Mouse (Mus musculus) embryonic stem cell, embryonic (primary cell): Measurements from ENCODE around the gene Acacb.

Experiments used
- CTCF ChIA-PET, 4 experiments: fragments of 300-600 bp in 2 of 4; fragments of 350-600 bp in 2 of 4; sonication (Branson Sonifier 250); formaldehyde crosslinking; loops; one replicate each; lab custom pipeline; 2022; ENCODE audit warnings: inconsistent platforms in 2 of 4; lab: Charles Lee
- POLR2A ChIA-PET, 4 experiments: fragments of 300-600 bp in 2 of 4; fragments of 350-600 bp in 2 of 4; sonication (Branson Sonifier 250); formaldehyde crosslinking; loops; one replicate each; lab custom pipeline; 2022; ENCODE audit warnings: antibody characterized with exemption in 4 of 4, inconsistent platforms in 1 of 4; lab: Charles Lee

Gene Acacb

GRCm38 (mm10) chr5:114146028-114146888 lies at the start of gene Acacb:
Gene Acacb, plus strand, starts transcription at chr5:114146535.
- POLR2A ChIA-PET = interaction anchor here in 3 of 4 experiments (0.6 to 12.8 kb wide), 14 partner anchors 8 to 273 kb away, joined by 3 to 242 read pairs (median 4); partner anchors contain the start of genes Ung (in 2 of the 3) and Alkbh2 (in 1 of the 3)
- CTCF ChIA-PET = interaction anchor here (0.6 to 2.8 kb wide), 6 partner anchors 15 to 162 kb away, joined by 3 to 11 read pairs (median 4); partner anchors contain the start of gene Alkbh2 (in 1 of the 4)

DNA sequence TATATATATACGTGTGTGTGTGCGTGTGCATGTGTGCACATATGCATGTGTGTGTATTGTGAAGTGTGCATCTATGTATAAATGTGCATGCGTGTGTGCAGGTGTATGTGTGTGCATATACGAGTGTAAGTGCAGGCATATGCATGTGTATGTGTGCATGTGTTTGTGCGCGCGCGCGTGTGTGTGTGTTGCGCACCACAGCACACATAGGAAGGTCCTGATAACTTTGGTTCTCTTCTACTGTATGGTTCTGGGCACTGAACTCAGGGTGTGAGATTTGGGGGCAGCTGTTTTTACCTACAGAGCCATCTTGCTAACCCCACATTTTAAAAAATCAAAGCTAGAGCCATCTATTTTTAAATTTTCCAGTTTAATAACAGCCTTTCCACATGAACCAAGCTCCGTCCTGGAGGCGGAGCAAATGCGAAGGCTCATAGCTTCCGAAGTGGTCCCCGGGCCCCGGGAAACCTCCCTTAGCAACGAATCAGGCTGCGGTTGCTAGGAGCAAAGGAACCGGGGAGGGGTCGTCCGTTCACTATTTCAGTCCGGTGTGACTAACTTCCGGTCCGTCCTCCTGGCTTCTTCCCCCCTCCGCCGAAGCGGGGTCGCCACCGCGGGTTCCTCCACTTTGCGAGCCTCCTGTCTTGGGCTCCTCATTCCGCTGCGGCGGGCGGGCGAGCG lies 46.5 kb upstream of the Acacb start:
- POLR2A ChIA-PET = interaction anchor here in 3 of 4 experiments (0.5 to 1.6 kb wide), 17 partner anchors 8 to 869 kb away, joined by 3 to 7 read pairs (median 3); partner anchors contain the start of genes Svop (in 3 of the 3), Alkbh2 (in 2 of the 3) and Ung (in 1 of the 3)
- CTCF ChIA-PET = interaction anchor here (0.7 to 1.0 kb wide), 5 partner anchors 8 to 553 kb away, joined by 3 read pairs; partner anchors contain the start of gene Svop (in 1 of the 4)

DNA sequence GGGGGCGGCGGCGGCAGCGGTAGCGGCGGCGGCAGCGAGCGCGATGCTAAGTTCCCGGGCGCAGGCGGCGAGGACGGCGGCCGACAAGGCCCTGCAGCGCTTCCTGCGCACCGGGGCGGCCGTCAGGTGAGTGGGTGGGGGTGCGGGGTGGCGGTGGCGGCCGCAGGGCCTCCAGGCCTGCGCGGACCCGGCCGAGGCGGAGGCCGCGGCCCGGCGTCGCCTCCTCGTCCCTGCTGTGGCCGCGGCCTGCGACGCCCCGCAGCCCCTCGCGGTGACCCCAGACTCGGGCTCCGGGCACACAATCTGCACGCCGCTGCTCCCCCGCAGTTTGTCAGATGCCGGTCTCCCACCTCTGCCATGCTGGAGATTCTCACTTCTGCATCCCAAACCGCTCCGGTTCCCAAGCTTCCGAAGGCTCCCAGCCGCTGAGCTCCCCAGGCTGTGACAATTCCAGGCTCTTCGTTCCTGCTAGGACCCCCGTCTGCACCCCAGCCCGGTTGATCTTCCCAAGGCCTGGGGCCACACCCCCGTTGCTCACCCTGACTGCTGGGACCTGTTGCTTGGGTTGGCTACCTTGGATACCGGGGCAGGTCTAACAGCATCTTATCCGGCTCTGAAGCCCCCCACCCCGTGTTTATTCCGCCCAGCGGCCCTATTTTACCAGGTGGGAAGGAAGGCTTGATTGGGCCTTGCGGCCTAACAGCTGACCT lies 45.8 kb upstream of the Acacb start:
- ChIA-PET CTCF (interaction anchor here in 3 of 4 experiments (0.9 to 1.0 kb wide), 5 partner anchors 9 to 53 kb away, joined by 3 read pairs; partner anchors contain the start of gene Svop (in 1 of the 3)), POLR2A (interaction anchor here in 3 of 4 experiments (0.5 to 1.6 kb wide), 18 partner anchors 9 to 267 kb away, joined by 3 to 7 read pairs (median 3); partner anchors contain the start of genes Svop (in 3 of the 3), Alkbh2 (in 2 of the 3) and Ung (in 1 of the 3))

DNA sequence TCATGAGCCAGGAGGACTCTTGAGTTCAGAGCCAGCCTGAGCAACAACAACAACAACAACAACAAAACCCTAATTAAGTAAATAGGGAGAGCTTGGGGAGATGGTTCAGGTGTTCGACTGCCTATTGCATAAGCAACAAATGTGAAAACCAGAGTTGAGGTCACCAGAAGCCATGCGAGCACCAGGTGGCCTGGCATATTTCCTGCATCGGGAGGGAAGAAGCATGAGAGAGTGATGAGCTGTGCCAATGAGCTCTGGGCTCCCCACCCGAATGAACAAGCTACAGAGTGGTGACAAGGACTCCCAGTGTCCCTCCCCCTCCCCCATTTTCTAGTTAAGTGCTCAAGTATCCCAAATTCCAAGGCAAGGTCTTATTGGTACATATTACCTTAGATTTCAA lies 44.5 kb upstream of the Acacb start:
- ChIA-PET CTCF (interaction anchor here in 1 of 4 experiments (0.7 kb wide), 1 partner anchor 16 kb away, joined by 3 read pairs; no protein-coding TSS in a partner anchor), POLR2A (interaction anchor here in 1 of 4 experiments (1.0 to 1.6 kb wide), 2 partner anchors 23 to 597 kb away, joined by 3 to 6 read pairs; no protein-coding TSS in a partner anchor)

DNA sequence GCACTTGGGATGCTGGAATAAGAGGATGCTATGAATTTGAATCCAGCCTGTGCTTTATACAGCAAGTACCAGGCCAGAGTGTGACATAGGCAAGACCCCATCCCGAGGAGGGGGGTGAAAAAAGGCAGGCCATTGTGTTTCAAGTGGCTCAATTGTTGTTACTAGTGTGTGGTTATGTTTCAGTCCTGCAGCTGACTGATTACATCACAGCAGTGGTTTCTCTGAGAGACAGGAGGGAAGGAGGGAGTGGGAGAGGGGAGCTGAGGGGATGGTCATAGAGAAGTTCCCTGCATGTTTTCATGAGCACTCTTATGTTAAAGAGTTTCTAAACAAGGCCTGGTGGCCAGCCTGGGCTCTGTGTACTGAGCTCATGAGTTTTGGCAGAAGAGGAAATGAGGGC lies 43.5 kb upstream of the Acacb start:
- ChIA-PET POLR2A (interaction anchor here in 1 of 4 experiments (1.0 to 1.6 kb wide), 2 partner anchors 22 to 598 kb away, joined by 3 to 6 read pairs; no protein-coding TSS in a partner anchor), CTCF (no interaction called here)

GRCm38 (mm10) chr5:114106391-114106935 lies 39.9 kb upstream of the Acacb start:
- ChIA-PET CTCF (interaction anchor here in 2 of 4 experiments (0.6 to 1.2 kb wide), 3 partner anchors 147 to 356 kb away, joined by 3 to 7 read pairs (median 3); no protein-coding TSS in a partner anchor), POLR2A (interaction anchor here in 2 of 4 experiments (0.6 to 1.2 kb wide), 5 partner anchors 10 to 360 kb away, joined by 3 to 5 read pairs (median 4); no protein-coding TSS in a partner anchor)

GRCm38 (mm10) chr5:114113334-114113733 lies 33.0 kb upstream of the Acacb start:
- POLR2A ChIA-PET = interaction anchor here in 2 of 4 experiments (0.7 to 1.0 kb wide), 2 partner anchors 17 to 18 kb away, joined by 3 to 6 read pairs; no protein-coding TSS in a partner anchor

GRCm38 (mm10) chr5:114115030-114115429 lies 31.3 kb upstream of the Acacb start:
- POLR2A ChIA-PET = no interaction called here

More at GRCm38 (mm10) chr5:114113334-114113733, 33.0 kb upstream of the Acacb start:
- CTCF ChIA-PET = interaction anchor here in 1 of 4 experiments (0.7 kb wide), 1 partner anchor 18 kb away, joined by 3 read pairs; no protein-coding TSS in a partner anchor

GRCm38 (mm10) chr5:114116586-114116985 lies 29.7 kb upstream of the Acacb start:
- ChIA-PET POLR2A (interaction anchor here in 3 of 4 experiments (0.6 to 1.5 kb wide), 12 partner anchors 8 to 25 kb away, joined by 3 to 6 read pairs (median 3); partner anchors contain the start of genes Svop (in 2 of the 3) and Alkbh2 (in 1 of the 3)), CTCF (interaction anchor here in 1 of 4 experiments (1.4 kb wide), 1 partner anchor 14 kb away, joined by 3 read pairs; no protein-coding TSS in a partner anchor)

More at GRCm38 (mm10) chr5:114115030-114115429, 31.3 kb upstream of the Acacb start:
- CTCF ChIA-PET = no interaction called here

DNA sequence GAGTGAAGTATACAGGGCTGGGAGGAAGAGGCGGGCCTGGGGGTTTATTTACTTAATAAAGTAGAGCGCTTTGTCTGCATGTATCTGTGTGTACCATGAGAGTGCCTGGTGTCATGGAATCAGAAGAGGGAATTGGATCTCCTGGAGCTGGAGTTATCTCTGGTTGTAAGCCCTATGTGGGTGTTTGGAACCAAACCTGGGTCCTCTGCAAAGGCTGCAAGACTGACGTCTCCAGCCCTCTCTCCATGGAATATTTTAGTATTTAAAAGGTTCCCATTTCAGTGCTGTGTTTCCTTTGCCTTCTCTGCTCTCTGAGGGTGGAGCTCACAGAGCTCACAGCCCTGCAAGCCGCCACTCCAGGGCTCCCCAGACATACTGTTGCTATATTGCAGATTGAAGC lies 26.5 kb upstream of the Acacb start:
- CTCF ChIA-PET = interaction anchor here in 2 of 4 experiments (0.5 to 1.3 kb wide), 4 partner anchors 11 to 347 kb away, joined by 3 to 12 read pairs (median 4); partner anchors contain the start of genes Iscu (in 1 of the 2), Kctd10 (in 1 of the 2), Sart3 (in 1 of the 2) and Ube3b (in 1 of the 2)
- POLR2A ChIA-PET = interaction anchor here in 3 of 4 experiments (0.5 to 2.7 kb wide), 13 partner anchors 8 to 70 kb away, joined by 3 to 15 read pairs (median 6); partner anchors contain the start of genes Alkbh2 (in 2 of the 3) and Ung (in 2 of the 3)

DNA sequence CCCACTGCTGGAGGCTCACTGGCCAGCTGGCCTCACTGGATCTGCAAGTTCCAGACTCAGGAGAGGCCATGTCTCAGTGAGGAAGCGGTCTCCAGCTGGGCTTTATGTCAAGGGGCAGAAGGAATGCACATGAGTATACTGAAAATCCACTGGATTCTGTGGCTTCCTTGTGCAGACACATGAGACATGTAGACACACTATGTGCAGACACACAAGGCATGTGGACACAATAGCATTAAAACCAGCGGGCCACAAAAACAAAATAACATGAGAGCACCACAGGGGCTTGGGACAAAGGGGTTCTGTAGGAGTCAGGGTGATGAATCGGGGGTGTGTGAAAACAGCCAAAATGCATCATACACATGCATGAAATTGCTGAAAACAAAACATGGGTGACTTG lies 20.3 kb upstream of the Acacb start:
- POLR2A ChIA-PET = interaction anchor here in 1 of 4 experiments (0.8 to 11.0 kb wide), 4 partner anchors 20 to 80 kb away, joined by 3 to 242 read pairs (median 6); partner anchors contain the start of gene Acacb
- CTCF ChIA-PET = interaction anchor here in 1 of 4 experiments (0.9 kb wide), 1 partner anchor 27 kb away, joined by 16 read pairs; no protein-coding TSS in a partner anchor

GRCm38 (mm10) chr5:114126499-114127244 lies 19.7 kb upstream of the Acacb start:
- ChIA-PET POLR2A (interaction anchor here (0.6 to 11.0 kb wide), 32 partner anchors 7 to 434 kb away, joined by 3 to 242 read pairs (median 4); partner anchors contain the start of genes Acacb (in 2 of the 4) and Svop (in 1 of the 4)), CTCF (interaction anchor here in 3 of 4 experiments (0.6 to 2.1 kb wide), 10 partner anchors 16 to 433 kb away, joined by 3 to 16 read pairs (median 4); partner anchors contain the start of genes Coro1c (in 1 of the 3) and Svop (in 1 of the 3))

- CTCF ChIA-PET = interaction anchor here (0.6 to 2.1 kb wide), 19 partner anchors 10 to 903 kb away, joined by 3 to 11 read pairs (median 4); partner anchors contain the start of genes Coro1c (in 1 of the 4) and Svop (in 1 of the 4)
- POLR2A ChIA-PET = interaction anchor here (0.6 to 11.0 kb wide), 44 partner anchors 8 to 1273 kb away, joined by 3 to 242 read pairs (median 4); partner anchors contain the start of genes Acacb (in 2 of the 4), Mmab (in 1 of the 4), Mvk (in 1 of the 4) and Svop (in 1 of the 4)
These were observed 18.7 kb upstream of the Acacb start, which contains the start of gene Alkbh2 for GRCm38 (mm10) chr5:114127374-114128349. Gene Alkbh2, minus strand, starts transcription at chr5:114128218.
